Mouse (Mus musculus): ENCODE measurements around the gene Tmc7.

DNA sequence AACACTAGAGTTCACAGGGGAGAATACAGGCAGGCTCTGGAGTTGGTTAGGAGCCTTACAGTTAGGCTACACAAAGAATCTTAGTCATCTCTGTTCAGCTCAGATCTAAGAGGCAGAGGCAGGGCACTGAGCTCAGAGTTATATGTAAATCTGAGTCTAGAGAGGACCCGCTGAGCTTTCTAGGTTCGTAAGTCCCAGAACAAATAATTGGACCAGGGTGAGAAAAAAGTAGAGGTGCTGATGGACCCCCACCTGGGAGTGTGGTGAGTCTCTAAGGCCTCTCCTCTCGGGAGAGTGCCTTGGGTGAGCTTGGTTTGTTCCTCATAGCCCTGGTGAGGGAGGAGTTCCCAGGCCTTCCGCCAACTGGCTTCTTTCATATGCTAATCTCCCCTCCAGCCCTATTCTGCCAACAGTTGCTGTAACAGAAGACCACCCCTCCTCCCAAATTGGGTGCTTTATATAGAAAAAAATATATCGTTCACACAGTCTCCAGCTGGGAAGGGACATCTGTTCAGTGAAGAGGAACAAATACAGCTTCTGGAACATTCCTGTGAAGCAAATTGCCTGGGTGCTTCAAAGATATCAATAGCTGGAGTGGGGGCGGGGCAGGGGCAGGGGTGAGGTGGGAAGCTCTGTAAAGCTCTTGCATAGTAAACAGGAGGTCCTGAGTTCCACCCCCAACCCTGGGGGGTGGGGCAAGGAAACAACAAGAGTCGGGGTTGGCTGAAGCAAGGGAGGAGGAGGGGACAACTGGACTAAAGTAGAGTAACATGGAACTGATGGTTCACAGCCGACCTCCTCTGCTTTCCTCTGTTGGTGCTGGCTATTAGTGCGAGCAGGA, 9.3 kb upstream of the Tmc7 start:
- no peak for TF ChIP-seq CTCF (IDR thresholded peaks at IDR 0.05; ENCODE audit: control insufficient read depth, insufficient read depth, insufficient replicate concordance, low read depth, low read length)
- TF ChIP-seq POLR2A (IDR thresholded peaks at IDR 0.05; ENCODE audit: control insufficient read depth, low read depth, low read length): no peak

All from testis, adult 2 months (tissue).